Mouse (Mus musculus) lung, postnatal 0 days (tissue): ENCODE measurements around the gene Rhebl1.

Source experiments
- CTCF ChIP-seq: IDR thresholded peaks from 2 replicates; pipeline ENCODE4 v1.5.1; 2016; ENCODE audit warnings: antibody characterized with exemption, mild to moderate bottlenecking
- EP300 ChIP-seq: IDR thresholded peaks from 2 replicates; pipeline ENCODE4 v1.6.1; 2016; ENCODE audit warnings: antibody characterized with exemption, mild to moderate bottlenecking, control low read depth

- TF ChIP-seq CTCF (no peak), EP300 (no peak)
Measured at GRCm38 (mm10) chr15:98839161-98839560, 55.2 kb downstream of the Rhebl1 start.
